Mouse (Mus musculus): Measurements from ENCODE around the gene Mapkapk3. TPM values are rescaled to one million over a fixed set of nuclear protein-coding genes. Genes with fewer than 3 reads are reported as not detected.

Gene Mapkapk3
- polyA plus RNA-seq, 1 experiment from 2014 or later = 26.2 TPM

GRCm38 (mm10) chr9:107290897-107291296 is 1.2 kb upstream of the Mapkapk3 start:
- Histone ChIP-seq H3K9ac (ENCODE audit: low read depth, low read length) (no peak overlapping the region), H3K27me3 (replicated peaks; ENCODE audit: control insufficient read depth, insufficient read depth, low read length) (no peaks in the 10 kb centered on the region), H3K4me3 (ENCODE audit: low read depth, low read length) (no peak overlapping the region), H3K4me2 (replicated peaks; ENCODE audit: low read depth) (no peak overlapping the region), H3K4me1 (replicated peaks; ENCODE audit: control insufficient read depth, insufficient read depth, low read length) (no peaks in the 10 kb centered on the region), H3K36me3 (ENCODE audit: control insufficient read depth, insufficient read depth) (no peaks in the 10 kb centered on the region), H3K27ac (ENCODE audit: low read depth, low read length) (no peak overlapping the region), H3K9me3 (ENCODE audit: control insufficient read depth) (no peaks in the 10 kb centered on the region)
- 27% methylated on average over 10 of the region's 10 CpGs for WGBS
- ATAC-seq = no peak
- peak; percentile 98 for TF ChIP-seq CTCF (IDR thresholded peaks at IDR 0.05; ENCODE audit: low read depth)

- H3K9me3 ChIP-seq (ENCODE audit: control insufficient read depth) = no peaks in the 10 kb centered on the region
- no peaks in the 10 kb centered on the region for H3K27me3 ChIP-seq (replicated peaks; ENCODE audit: control insufficient read depth, insufficient read depth, low read length)
- no peaks in the 10 kb centered on the region for H3K4me1 ChIP-seq (replicated peaks; ENCODE audit: control insufficient read depth, insufficient read depth, low read length)
- no peaks in the 10 kb centered on the region for H3K36me3 ChIP-seq (ENCODE audit: control insufficient read depth, insufficient read depth)
- peak overlapping the region; percentile 91 for H3K27ac ChIP-seq (ENCODE audit: low read depth, low read length)
- ATAC-seq = peak; percentile 75
- H3K9ac ChIP-seq (ENCODE audit: low read depth, low read length) = peak overlapping the region; percentile 56; the same call in 1 of the 2 replicates
- peak overlapping the region; percentile 45 for H3K4me3 ChIP-seq (ENCODE audit: low read depth, low read length)
- no peak for TF ChIP-seq CTCF (IDR thresholded peaks at IDR 0.05; ENCODE audit: low read depth)
- H3K4me2 ChIP-seq (replicated peaks; ENCODE audit: low read depth) = peak overlapping the region; percentile 82
- WGBS = 32% methylated on average over 8 of the region's 8 CpGs
These were observed 966 bp downstream of the Mapkapk3 start for GRCm38 (mm10) chr9:107288711-107289110.

GRCm38 (mm10) chr9:107288105-107288650 is 1.5 kb downstream of the Mapkapk3 start:
- WGBS = 70% methylated on average over 14 of the region's 14 CpGs
- H3K4me3 ChIP-seq (ENCODE audit: low read depth, low read length) = peak overlapping the region; percentile 45

GRCm38 (mm10) chr9:107287294-107287693 is 2.4 kb downstream of the Mapkapk3 start:
- no peak overlapping the region for H3K4me3 ChIP-seq (ENCODE audit: low read depth, low read length)
- ATAC-seq = no peak
- H3K27ac ChIP-seq (ENCODE audit: low read depth, low read length) = no peak overlapping the region
- H3K27me3 ChIP-seq (replicated peaks; ENCODE audit: control insufficient read depth, insufficient read depth, low read length) = no peaks in the 10 kb centered on the region
- H3K9me3 ChIP-seq (ENCODE audit: control insufficient read depth) = no peaks in the 10 kb centered on the region
- H3K4me2 ChIP-seq (replicated peaks; ENCODE audit: low read depth) = 0 out of 2 replicates have a peak overlapping the region, but pooled peaks have one; percentile 18
- H3K36me3 ChIP-seq (ENCODE audit: control insufficient read depth, insufficient read depth) = no peaks in the 10 kb centered on the region
- H3K4me1 ChIP-seq (replicated peaks; ENCODE audit: control insufficient read depth, insufficient read depth, low read length) = no peaks in the 10 kb centered on the region
- WGBS = 73% methylated on average over 2 of the region's 2 CpGs
- TF ChIP-seq CTCF (IDR thresholded peaks at IDR 0.05; ENCODE audit: low read depth) = no peak
- H3K9ac ChIP-seq (ENCODE audit: low read depth, low read length) = no peak overlapping the region

More at GRCm38 (mm10) chr9:107288105-107288650, 1.5 kb downstream of the Mapkapk3 start:
- Histone ChIP-seq H3K4me2 (replicated peaks; ENCODE audit: low read depth) (peak overlapping the region; percentile 82), H3K9ac (ENCODE audit: low read depth, low read length) (no peak overlapping the region), H3K27me3 (replicated peaks; ENCODE audit: control insufficient read depth, insufficient read depth, low read length) (no peaks in the 10 kb centered on the region), H3K4me1 (replicated peaks; ENCODE audit: control insufficient read depth, insufficient read depth, low read length) (no peaks in the 10 kb centered on the region), H3K27ac (ENCODE audit: low read depth, low read length) (peak overlapping the region; percentile 91; the same call in 1 of the 2 replicates), H3K36me3 (ENCODE audit: control insufficient read depth, insufficient read depth) (no peaks in the 10 kb centered on the region), H3K9me3 (ENCODE audit: control insufficient read depth) (no peaks in the 10 kb centered on the region)
- ATAC-seq = no peak
- no peak for TF ChIP-seq CTCF (IDR thresholded peaks at IDR 0.05; ENCODE audit: low read depth)

- 0 out of 2 replicates have a peak, but pooled peaks cover 3% of the 10 kb centered on the region for H3K36me3 ChIP-seq (ENCODE audit: control insufficient read depth, insufficient read depth)
- no peaks in the 10 kb centered on the region for H3K9me3 ChIP-seq (ENCODE audit: control insufficient read depth)
- H3K27ac ChIP-seq (ENCODE audit: low read depth, low read length) = no peak overlapping the region
- no peak for ATAC-seq
- H3K4me3 ChIP-seq (ENCODE audit: low read depth, low read length) = no peak overlapping the region
- H3K4me2 ChIP-seq (replicated peaks; ENCODE audit: low read depth) = no peak overlapping the region
- peaks cover 5% of the 10 kb centered on the region; the same call in 1 of the 2 replicates for H3K4me1 ChIP-seq (replicated peaks; ENCODE audit: control insufficient read depth, insufficient read depth, low read length)
- H3K27me3 ChIP-seq (replicated peaks; ENCODE audit: control insufficient read depth, insufficient read depth, low read length) = no peaks in the 10 kb centered on the region
- no peak for TF ChIP-seq CTCF (IDR thresholded peaks at IDR 0.05; ENCODE audit: low read depth)
- WGBS = 15% methylated on average over 3 of the region's 3 CpGs
- H3K9ac ChIP-seq (ENCODE audit: low read depth, low read length) = no peak overlapping the region
These were observed 4.7 kb downstream of the Mapkapk3 start for GRCm38 (mm10) chr9:107285009-107285408.

- WGBS = 85% methylated on average over 9 of the region's 9 CpGs
- no peaks in the 10 kb centered on the region for H3K27me3 ChIP-seq (replicated peaks; ENCODE audit: control insufficient read depth, insufficient read depth, low read length)
These were observed 6.7 kb downstream of the Mapkapk3 start for GRCm38 (mm10) chr9:107282951-107283350.

More at GRCm38 (mm10) chr9:107282951-107283350, 6.7 kb downstream of the Mapkapk3 start:
- Histone ChIP-seq H3K4me1 (replicated peaks; ENCODE audit: control insufficient read depth, insufficient read depth, low read length) (peaks cover 15% of the 10 kb centered on the region), H3K27ac (ENCODE audit: low read depth, low read length) (no peak overlapping the region), H3K36me3 (ENCODE audit: control insufficient read depth, insufficient read depth) (0 out of 2 replicates have a peak, but pooled peaks cover 3% of the 10 kb centered on the region), H3K4me3 (ENCODE audit: low read depth, low read length) (no peak overlapping the region), H3K9me3 (ENCODE audit: control insufficient read depth) (no peaks in the 10 kb centered on the region), H3K4me2 (replicated peaks; ENCODE audit: low read depth) (no peak overlapping the region), H3K9ac (ENCODE audit: low read depth, low read length) (no peak overlapping the region)
- ATAC-seq = no peak
- TF ChIP-seq CTCF (IDR thresholded peaks at IDR 0.05; ENCODE audit: low read depth) = no peak
